Mouse (Mus musculus) gastrocnemius, postnatal 14 days (tissue): Measurements from ENCODE around the gene Unc119. TPM values are rescaled to one million over a fixed set of nuclear protein-coding genes. Genes with fewer than 3 reads are reported as not detected.

ENCODE experiments used
- total RNA-seq, 2 experiments: library from RNA; stranded (reverse); gene quantifications; 2 replicates each; pipeline ENCODE4 v1.2.3; 2021

Gene Unc119
- total RNA-seq, 2 experiments from 2014 or later: 16.1 to 17.8 TPM

Other genes starting within 250 kb of the Unc119 start
- 1 to 10 TPM; 6.5 to 7.4 TPM for gene Fam222b, start 248.8 kb upstream of the Unc119 start, total RNA-seq
- 10 to 100 TPM in 1 of 2 experiments, 1 to 10 TPM in 1; 7.6 to 10.2 TPM for gene Traf4, start 177.9 kb upstream of the Unc119 start, total RNA-seq
- gene Nek8, start 166.8 kb upstream of the Unc119 start, total RNA-seq: 1 to 10 TPM; 1.4 to 2.1 TPM
- 1 to 10 TPM; 3.5 to 4.4 TPM for gene Tlcd1, start 166.8 kb upstream of the Unc119 start, total RNA-seq
- 1,000 to 10,000 TPM; 1,019 to 1,174 TPM for gene Rpl23a, start 159.9 kb upstream of the Unc119 start, total RNA-seq
- gene Rab34, start 155.1 kb upstream of the Unc119 start, total RNA-seq: 10 to 100 TPM; 10.2 to 14.1 TPM
- under 1 TPM; 0.47 to 0.92 TPM for gene Proca1, start 150.1 kb upstream of the Unc119 start, total RNA-seq
- 10 to 100 TPM; 45.1 to 47.5 TPM for gene Sdf2, start 97.7 kb upstream of the Unc119 start, total RNA-seq
- gene Supt6, start 97.5 kb upstream of the Unc119 start, total RNA-seq: 10 to 100 TPM; 25.9 to 26.0 TPM
- gene 2610507B11Rik, start 81.7 kb upstream of the Unc119 start, total RNA-seq: 100 to 1,000 TPM; 157 to 161 TPM
- under 1 TPM; 0.31 to 0.62 TPM for gene BC030499, start 52.6 kb upstream of the Unc119 start, total RNA-seq
- gene Spag5, start 42.0 kb upstream of the Unc119 start, total RNA-seq: 1 to 10 TPM; 5.3 TPM
- 1 to 10 TPM; 1.5 to 2.1 TPM for gene Aldoc, start 20.5 kb upstream of the Unc119 start, total RNA-seq
- gene Pigs, start 15.1 kb upstream of the Unc119 start, total RNA-seq: 10 to 100 TPM; 23.1 to 25.1 TPM
- not detected for gene Foxn1, start 43.1 kb downstream of the Unc119 start, total RNA-seq
- not detected for gene Slc13a2, start 78.7 kb downstream of the Unc119 start, total RNA-seq
- 1 to 10 TPM in 1 of 2 experiments, under 1 TPM in 1; 0.95 to 2.1 TPM for gene Slc46a1, start 122.2 kb downstream of the Unc119 start, total RNA-seq
- gene Sarm1, start 154.3 kb downstream of the Unc119 start, total RNA-seq: under 1 TPM; 0.55 to 0.72 TPM
- gene Vtn, start 155.6 kb downstream of the Unc119 start, total RNA-seq: 10 to 100 TPM; 24.3 to 31.5 TPM
- not detected for gene Sebox, start 160.0 kb downstream of the Unc119 start, total RNA-seq
- 10 to 100 TPM; 13.4 to 15.0 TPM for gene Tmem199, start 168.7 kb downstream of the Unc119 start, total RNA-seq
- gene Poldip2, start 168.7 kb downstream of the Unc119 start, total RNA-seq: 100 to 1,000 TPM; 102 to 113 TPM
- 10 to 100 TPM; 33.7 to 36.5 TPM for gene Tnfaip1, start 192.8 kb downstream of the Unc119 start, total RNA-seq
- 10 to 100 TPM; 18.0 to 25.1 TPM for gene Ift20, start 192.9 kb downstream of the Unc119 start, total RNA-seq
- 1 to 10 TPM; 5.4 to 9.7 TPM for gene Tmem97, start 207.3 kb downstream of the Unc119 start, total RNA-seq